Mouse (Mus musculus) embryonic fibroblast, embryonic 13.5 days (primary cell): Measurements from ENCODE around the gene Atp1a2. TPM values are rescaled to one million over a fixed set of nuclear protein-coding genes. Genes with fewer than 3 reads are reported as not detected.

Experiments
- H3K27ac ChIP-seq: 2 replicates; pipeline ENCODE4 v1.5.1; 2012; ENCODE audit warnings: low read length, control low read depth, inconsistent platforms; ENCODE audit not compliant: insufficient read depth
- H3K4me1 ChIP-seq: 2 replicates; pipeline ENCODE4 v1.6.1; 2011; ENCODE audit warnings: low read length; ENCODE audit not compliant: control insufficient read depth, insufficient read depth
- H3K4me3 ChIP-seq: 2 replicates; pipeline ENCODE4 v1.5.1; 2011; ENCODE audit warnings: mild to moderate bottlenecking, control low read depth, low read length; ENCODE audit not compliant: insufficient read depth
- CTCF ChIP-seq: IDR thresholded peaks from 2 replicates; pipeline ENCODE4 v1.5.1; 2011; ENCODE audit warnings: mild to moderate bottlenecking, control low read depth, low read length, moderate library complexity, borderline replicate concordance; ENCODE audit not compliant: insufficient read depth
- POLR2A ChIP-seq: IDR thresholded peaks from 2 replicates; pipeline ENCODE4 v1.6.1; 2011; ENCODE audit warnings: low read depth, mild to moderate bottlenecking, control low read depth, low read length, moderate library complexity
- polyA plus RNA-seq: library from polyadenylated mRNA; stranded (reverse); fragments of >200 nt; gene quantifications from 2 replicates; pipeline ENCODE4 v1.2.4, GENCODE M21; 2011; ENCODE audit warnings: low read depth; ENCODE audit not compliant: missing spikeins, insufficient read length

Atp1a2 gene
- polyA plus RNA-seq = 0.39 TPM in 1 of 2 replicates, not detected in the other

DNA sequence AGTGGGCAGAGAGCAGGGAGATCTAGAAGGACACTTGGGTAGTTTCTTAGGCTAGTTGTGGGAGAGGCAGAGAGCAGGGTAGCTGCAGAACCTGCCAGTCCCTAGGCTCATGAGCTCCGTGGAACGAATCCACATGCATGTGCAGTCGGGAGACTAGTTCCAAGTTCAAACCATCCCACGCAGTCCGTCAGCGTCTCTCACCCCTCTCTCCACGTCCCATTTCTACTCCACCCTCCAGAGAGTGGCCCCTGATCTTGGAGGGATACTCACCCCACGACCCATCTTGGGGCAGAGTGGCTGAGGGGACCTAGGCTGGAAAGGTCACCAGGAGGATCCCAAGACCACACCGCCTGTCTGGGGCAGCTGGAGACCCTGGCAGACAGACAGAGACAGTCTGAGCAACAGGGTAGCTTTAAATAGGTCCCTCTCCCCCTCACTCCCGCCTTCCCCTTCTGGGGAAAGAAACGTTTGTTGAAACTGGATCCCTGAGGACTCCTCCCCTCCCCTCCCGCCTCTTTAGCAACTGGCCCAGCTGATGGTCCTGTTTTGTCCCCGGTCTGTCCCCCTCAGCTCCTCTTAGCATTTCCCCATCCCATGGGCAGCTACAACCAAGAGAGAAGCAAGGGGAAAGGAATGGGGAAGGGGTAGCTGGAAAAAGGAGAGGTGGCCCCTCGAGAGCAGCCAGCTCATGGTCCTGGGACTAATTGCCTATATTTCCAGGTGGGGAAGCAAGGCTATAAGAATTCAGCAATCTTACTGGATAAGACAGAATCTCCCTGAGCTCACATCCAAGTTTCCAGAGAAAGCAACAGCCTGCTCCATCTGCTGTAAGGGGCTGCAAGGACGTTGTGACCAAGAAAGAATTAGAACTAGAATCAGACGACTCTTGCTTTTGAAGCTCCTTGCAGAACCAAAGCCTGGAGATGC lies at the start of gene Atp1a2:
TSS of gene Atp1a2 (minus strand) at position 454 of the 927 bp plus-strand sequence.
- no peak within 1 kb of the TSS for H3K4me3 ChIP-seq
- TF ChIP-seq POLR2A (no peak), CTCF (no peak)
- H3K27ac ChIP-seq = no peak within 1 kb of the TSS
- H3K4me1 ChIP-seq = no peaks in the 10 kb centered on the region

DNA sequence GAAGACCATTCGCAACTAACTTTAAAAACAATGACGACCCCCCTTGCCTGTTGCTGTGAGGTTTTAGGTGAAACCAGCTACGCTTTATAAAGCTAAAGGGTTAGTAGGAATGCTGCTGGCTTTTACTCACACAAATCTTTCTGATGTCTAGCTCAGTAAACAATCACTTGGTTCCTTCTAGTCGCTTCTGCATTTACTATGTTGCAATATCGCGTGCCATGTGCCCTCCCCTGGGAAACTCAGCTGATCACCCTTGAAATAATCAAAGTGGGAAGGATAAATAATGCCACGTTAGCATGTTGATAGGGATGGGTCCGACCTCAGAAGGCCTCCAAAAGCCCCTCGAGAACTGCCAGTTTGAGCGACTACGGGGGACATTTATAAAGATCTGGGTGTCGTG lies 49.5 kb upstream of the Atp1a2 start:
- H3K27ac ChIP-seq = no peak overlapping the region
- TF ChIP-seq CTCF (no peak), POLR2A (no peak)
- H3K4me1 ChIP-seq = no peaks in the 10 kb centered on the region
- no peak overlapping the region for H3K4me3 ChIP-seq

DNA sequence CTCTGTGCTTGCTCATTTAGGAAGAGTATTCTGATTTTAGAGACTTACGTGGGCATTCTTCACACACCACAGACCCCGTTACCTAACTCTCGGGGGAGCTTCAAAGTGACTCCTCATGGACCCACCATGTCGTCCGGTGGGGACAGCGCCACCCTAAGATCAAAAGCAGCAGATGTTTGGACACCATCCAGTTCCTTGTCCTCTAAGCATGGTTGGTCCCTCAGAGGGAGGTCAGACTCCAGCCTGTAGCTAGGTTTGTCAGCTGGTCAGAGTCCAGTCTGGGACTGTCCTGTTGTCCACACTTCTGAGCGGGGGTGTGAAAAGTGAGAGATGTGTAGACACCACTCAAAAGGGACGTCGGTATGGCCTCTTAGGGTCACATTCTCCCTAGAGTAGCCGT lies 48.8 kb upstream of the Atp1a2 start:
- Histone ChIP-seq H3K4me3 (no peak overlapping the region), H3K4me1 (no peaks in the 10 kb centered on the region), H3K27ac (no peak overlapping the region)
- no peak for TF ChIP-seq POLR2A
- no peak for TF ChIP-seq CTCF

DNA sequence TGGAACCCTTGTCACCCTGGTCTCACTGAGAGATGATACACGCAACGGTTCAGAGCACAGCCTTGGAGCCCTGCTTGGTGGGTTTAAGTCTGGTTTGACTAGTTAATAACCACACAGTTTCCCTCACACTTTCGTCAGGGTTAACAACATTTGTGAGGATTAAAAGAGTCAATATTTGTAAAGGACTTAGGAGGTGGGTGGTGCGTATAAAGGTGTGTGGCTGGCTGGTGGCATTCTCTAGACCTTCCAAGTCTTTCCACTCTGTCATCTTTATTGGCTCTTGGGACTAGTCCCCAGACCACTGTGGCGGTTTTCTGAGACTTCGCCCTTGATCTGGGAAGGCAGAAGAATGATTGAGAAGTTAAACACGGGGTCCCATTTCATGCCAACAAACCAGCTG lies 47.0 kb upstream of the Atp1a2 start:
- H3K27ac ChIP-seq = no peak overlapping the region
- H3K4me3 ChIP-seq = no peak overlapping the region
- TF ChIP-seq CTCF = no peak
- no peak for TF ChIP-seq POLR2A
- no peaks in the 10 kb centered on the region for H3K4me1 ChIP-seq

DNA sequence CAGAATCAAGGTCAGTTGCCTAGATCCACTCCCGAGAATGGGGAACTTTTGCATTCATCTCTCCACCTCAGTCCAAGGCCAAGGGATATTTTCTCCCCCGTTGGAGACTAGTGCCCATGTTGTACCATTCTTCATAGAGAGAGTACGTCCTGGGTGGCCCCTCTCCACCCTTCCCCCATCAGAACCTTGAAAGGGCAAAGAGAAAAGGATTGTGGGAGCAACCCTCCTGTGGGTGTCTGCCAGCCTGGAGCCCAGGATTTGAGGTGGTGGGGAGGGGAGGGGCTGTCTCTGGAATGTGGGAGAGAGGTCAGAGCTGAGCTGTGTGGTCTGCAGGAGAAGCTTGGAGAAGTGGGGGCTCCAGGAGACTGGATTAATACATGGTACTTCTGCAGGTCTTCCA lies 46.0 kb upstream of the Atp1a2 start:
- no peaks in the 10 kb centered on the region for H3K4me1 ChIP-seq
- TF ChIP-seq POLR2A = no peak
- no peak for TF ChIP-seq CTCF
- H3K4me3 ChIP-seq = no peak overlapping the region
- no peak overlapping the region for H3K27ac ChIP-seq

DNA sequence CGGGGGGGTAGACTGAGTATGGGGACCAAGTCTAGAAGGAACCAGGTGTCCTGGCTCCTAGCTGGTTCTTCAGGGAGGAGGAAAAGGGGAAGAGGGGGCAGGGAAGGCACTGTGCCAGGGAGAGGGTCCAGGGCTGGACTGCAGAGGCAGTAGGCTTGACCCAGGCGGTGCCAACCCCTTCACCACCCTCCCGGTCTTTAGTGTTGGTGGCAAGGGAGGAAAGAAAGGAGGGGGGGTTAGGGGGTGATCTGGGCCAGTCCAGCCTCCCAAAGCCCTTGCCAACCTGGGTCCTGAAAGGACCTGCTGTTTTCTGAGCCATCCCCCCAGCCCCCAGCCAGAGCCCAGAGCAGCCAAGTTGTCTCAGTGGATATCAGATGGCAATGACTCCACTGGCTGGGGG lies 44.9 kb upstream of the Atp1a2 start:
- no peak overlapping the region for H3K27ac ChIP-seq
- no peak overlapping the region for H3K4me3 ChIP-seq
- no peak for TF ChIP-seq CTCF
- no peak for TF ChIP-seq POLR2A
- no peaks in the 10 kb centered on the region for H3K4me1 ChIP-seq

DNA sequence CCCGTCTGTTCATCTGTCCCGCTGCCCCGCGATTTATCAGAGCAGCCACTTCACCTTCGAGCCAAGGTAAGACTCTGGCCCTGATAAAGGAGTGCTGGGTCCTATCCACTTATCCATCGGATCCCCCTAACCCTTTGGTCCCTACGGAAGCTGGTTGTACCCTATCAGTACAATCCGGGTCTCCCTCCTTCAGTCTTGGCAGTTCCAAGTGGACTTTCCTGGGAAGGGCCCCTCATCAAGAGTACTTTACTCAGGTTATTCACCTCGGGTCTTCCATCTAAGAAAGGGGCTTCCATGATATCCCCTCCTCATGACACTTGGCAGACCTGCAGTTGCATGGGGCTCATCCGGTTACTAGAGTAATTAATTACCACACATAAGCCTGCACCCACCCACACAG lies 43.5 kb upstream of the Atp1a2 start:
- Histone ChIP-seq H3K4me1 (no peaks in the 10 kb centered on the region), H3K27ac (no peak overlapping the region), H3K4me3 (peak overlapping the region; percentile 35; the same call in 1 of the 2 replicates)
- TF ChIP-seq POLR2A = no peak
- no peak for TF ChIP-seq CTCF

DNA sequence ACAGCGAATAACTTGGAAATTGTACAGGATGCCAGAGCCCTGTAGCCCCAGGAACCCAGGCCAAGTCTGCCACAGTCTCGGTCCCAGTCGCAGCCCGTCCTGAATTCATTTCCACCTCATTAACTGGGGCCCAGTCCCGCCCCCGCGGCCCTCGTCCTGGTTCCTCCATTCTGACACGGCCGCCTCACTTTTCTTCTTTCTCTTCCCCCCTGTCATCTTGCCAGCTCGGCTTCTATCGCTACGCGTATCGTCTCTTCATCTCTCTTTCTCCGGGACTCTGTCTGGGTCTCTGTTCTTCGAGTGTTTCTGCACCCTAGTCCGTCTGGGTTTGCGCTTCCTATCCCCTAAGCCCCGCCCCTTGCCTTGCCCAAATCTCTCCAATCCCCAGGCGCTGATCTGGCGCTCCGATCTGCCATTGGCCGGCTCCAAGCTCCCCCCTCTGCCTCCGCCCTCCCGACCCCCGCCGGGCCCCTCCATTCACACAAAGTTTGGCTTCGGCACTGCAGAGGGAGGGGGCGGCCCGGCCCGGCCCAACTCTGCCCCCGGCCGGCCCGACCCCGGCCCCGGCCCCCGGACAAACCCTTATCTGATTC lies 43.0 kb upstream of the Atp1a2 start, which contains the start of gene Kcnj10:
TSS of gene Kcnj10 (plus strand) at position 482 of the 593 bp plus-strand sequence.
- Histone ChIP-seq H3K4me3 (peak within 1 kb of the TSS; percentile 35), H3K27ac (no peak within 1 kb of the TSS), H3K4me1 (no peaks in the 10 kb centered on the region)
- TF ChIP-seq POLR2A (no peak), CTCF (no peak)

DNA sequence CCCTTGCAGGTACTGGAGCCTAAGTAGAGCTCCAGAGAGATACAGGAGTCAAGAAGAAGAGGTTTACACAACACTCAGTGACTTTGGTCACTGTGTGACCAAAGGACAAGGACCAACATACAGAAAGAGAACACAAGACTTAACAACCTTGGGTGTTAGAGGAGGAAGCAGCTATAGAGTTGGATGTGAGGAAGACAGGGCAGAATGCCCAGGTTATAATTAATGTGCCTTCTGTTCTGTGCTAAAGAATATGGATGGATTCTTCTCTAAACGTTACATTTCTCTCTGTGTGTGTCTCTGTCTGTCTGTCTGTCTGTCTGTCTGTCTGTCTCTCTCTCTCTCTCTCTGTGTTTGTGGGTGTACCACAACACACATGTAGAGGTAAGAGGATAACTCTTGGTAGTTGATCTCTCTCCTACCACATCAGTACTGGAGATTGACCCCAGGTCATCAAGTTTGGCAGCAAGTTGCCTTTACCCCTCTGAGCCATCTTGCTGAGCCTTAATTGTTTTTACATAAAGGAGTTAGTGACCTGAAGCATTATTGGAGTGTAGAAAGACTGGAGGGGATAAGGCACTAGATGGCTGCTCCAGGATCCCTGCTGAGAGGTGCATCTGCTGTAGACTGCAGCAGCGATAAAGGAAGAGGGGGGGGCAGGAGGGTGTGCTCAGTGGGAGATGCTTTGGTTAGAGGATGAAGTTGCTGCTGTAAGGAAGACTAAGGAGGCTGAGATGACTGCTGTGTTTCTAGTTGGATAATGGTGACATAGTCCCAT lies 39.7 kb upstream of the Atp1a2 start:
- no peak overlapping the region for H3K4me3 ChIP-seq
- H3K27ac ChIP-seq = no peak overlapping the region
- H3K4me1 ChIP-seq = no peaks in the 10 kb centered on the region
- TF ChIP-seq POLR2A (no peak), CTCF (no peak)

DNA sequence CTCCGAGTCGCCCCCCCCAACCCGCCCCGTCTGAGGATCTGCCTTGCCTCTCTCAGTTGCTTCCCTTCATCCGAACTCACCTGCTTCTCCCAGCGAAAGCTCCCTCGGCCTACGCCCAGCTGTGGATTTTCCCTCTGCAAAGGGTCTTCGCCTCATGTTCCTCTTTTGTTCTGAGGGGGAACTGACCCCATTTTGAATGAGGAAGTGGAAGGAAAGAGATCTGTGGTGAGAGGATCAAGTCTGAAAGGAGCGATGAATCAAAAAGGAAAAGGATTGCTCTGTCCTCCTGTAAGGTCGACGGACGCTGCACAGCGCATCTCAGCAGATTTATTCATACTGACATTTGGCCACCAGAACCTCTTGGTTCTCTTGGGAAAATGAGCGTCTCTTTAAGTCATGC lies 37.9 kb upstream of the Atp1a2 start:
- TF ChIP-seq CTCF (no peak), POLR2A (no peak)
- H3K27ac ChIP-seq = no peak overlapping the region
- H3K4me3 ChIP-seq = no peak overlapping the region
- H3K4me1 ChIP-seq = no peaks in the 10 kb centered on the region
